Mouse (Mus musculus): ENCODE data around the gene Dgkq.

Dgkq gene

DNA sequence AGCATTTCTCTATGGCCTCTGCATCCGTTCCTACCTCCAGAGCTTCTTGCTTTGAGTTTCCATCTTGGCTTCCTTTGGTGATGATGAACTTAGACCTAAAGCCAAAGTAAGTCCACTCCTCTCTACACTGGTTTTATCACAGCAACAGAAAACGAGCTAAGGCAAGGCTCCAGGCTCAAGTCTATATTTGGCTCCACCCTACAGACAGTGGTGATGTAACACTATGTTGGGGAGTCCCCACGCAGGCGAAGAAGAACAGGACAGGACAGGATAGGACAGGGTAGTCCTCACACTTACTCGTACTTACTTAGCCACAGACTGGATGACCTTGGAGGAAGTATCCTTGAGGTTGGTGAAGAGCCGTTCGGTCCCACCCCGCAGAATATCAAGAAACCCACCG, 66.9 kb downstream of the Dgkq start:
- DNase-seq (ENCODE audit: low read depth, low spot score): no peak

DNA sequence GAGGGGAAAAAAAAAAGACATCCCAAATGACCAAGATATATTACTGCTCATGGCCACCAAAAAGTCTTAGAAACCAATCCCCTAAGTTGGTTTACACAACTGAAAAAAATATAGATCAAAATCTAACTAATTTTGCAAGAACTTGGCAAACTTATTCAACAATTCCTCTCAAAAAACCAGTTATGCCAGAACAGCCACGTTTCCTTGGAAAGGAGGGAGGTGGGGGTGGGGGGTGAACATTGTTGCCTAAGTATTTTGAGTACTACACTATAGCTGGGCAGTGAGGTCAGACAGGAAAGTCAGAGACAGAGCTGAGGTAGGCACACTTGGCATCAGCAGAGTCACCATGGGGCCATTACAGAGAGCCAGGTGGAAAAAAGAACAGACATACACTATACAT, 69.5 kb downstream of the Dgkq start:
- no peak for DNase-seq (ENCODE audit: low read depth, low spot score)
